Mouse (Mus musculus) liver, embryonic 14.5 days (tissue): ENCODE data around the gene Pole3. TPM values are rescaled to one million over a fixed set of nuclear protein-coding genes. Genes with fewer than 3 reads are reported as not detected.
A peak's percentile ranks its signal among the peaks of the same experiment; 100 is the strongest.

Source experiments
- ATAC-seq: fragments of 200-750 bp; cut with Nextera tagmentation; 2 replicates; pipeline ENCODE4 v1.8.0; 2017; ENCODE audit warnings: moderate number of reproducible peaks, mild to moderate bottlenecking, moderate library complexity; ENCODE audit not compliant: insufficient read depth
- DNase-seq, 3 experiments: peaks; one replicate each; pipeline ENCODE4 v3.0.0-alpha.2; 2012 to 2013; ENCODE audit warnings: low read depth in 3 of 3, low spot score in 3 of 3
- H3K27ac ChIP-seq: fragments of 300-500 bp; sonication (generic); 2 replicates; pipeline ENCODE4 v1.5.1; 2014; ENCODE audit warnings: moderate library complexity, mild to moderate bottlenecking, control low read depth, inconsistent platforms
- H3K27me3 ChIP-seq: fragments of 300-500 bp; sonication (generic); 2 replicates; pipeline ENCODE4 v1.6.1; 2014; ENCODE audit warnings: mild to moderate bottlenecking, low read length, moderate library complexity; ENCODE audit not compliant: control insufficient read depth, insufficient read depth
- H3K36me3 ChIP-seq: fragments of 300-500 bp; sonication (generic); replicated peaks from 2 replicates; pipeline ENCODE4 v1.6.1; 2014; ENCODE audit warnings: low read depth; ENCODE audit not compliant: control insufficient read depth, insufficient read depth
- H3K4me1 ChIP-seq, 2 experiments: fragments of 200-500 bp in 1 of 2; fragments of 300-500 bp in 1 of 2; sonication (generic) in 1 of 2; replicated peaks; 2 replicates each; pipeline ENCODE4 v1.6.1; 2012 to 2014; ENCODE audit warnings: antibody characterized with exemption in 1 of 2, inconsistent platforms in 1 of 2, low read length in 1 of 2; ENCODE audit not compliant: control insufficient read depth in 2 of 2, insufficient read depth in 2 of 2
- H3K4me2 ChIP-seq: fragments of 300-500 bp; sonication (generic); 2 replicates; pipeline ENCODE4 v1.6.1; 2014; ENCODE audit warnings: low read depth, mild to moderate bottlenecking, control low read depth, moderate library complexity
- H3K4me3 ChIP-seq, 2 experiments: fragments of 200-500 bp in 1 of 2; fragments of 300-500 bp in 1 of 2; sonication (generic) in 1 of 2; 2 replicates each; pipeline ENCODE4 v1.5.1; 2012 to 2014; ENCODE audit warnings: low read depth in 2 of 2, low read length in 2 of 2, mild to moderate bottlenecking in 2 of 2, control low read depth in 1 of 2, inconsistent platforms in 1 of 2, moderate library complexity in 1 of 2; ENCODE audit not compliant: insufficient read depth in 1 of 2
- H3K9ac ChIP-seq: fragments of 300-500 bp; sonication (generic); replicated peaks from 2 replicates; pipeline ENCODE4 v1.6.1; 2014; ENCODE audit warnings: mild to moderate bottlenecking, control low read depth, moderate library complexity
- H3K9me3 ChIP-seq: fragments of 300-500 bp; sonication (generic); 2 replicates; pipeline ENCODE4 v1.6.1; 2016; ENCODE audit warnings: low read length, mixed read lengths; ENCODE audit not compliant: control insufficient read depth
- CTCF ChIP-seq: IDR thresholded peaks from 2 replicates; pipeline ENCODE4 v1.5.1; 2016; ENCODE audit warnings: antibody characterized with exemption, low read depth, control low read depth
- EP300 ChIP-seq: IDR thresholded peaks from 2 replicates; pipeline ENCODE4 v1.6.1; 2016; ENCODE audit warnings: antibody characterized with exemption, low read depth
- WGBS: fragments of 180-500 bp; shearing (Covaris S2); extraction: QIAGEN DNeasy Blood & Tissue Kit; methylation state at CpG from one replicate; pipeline ENCODE4 v1.1.7; 2014; ENCODE audit not compliant: insufficient replicate concordance; 5-methylcytosine and 5-hydroxymethylcytosine counted together
- polyA plus RNA-seq, 2 experiments: library from polyadenylated mRNA; depleted of rRNA in 1 of 2; stranded (reverse) in 1 of 2; unstranded in 1 of 2; fragments of >200 nt; fragmentation: Nextera tagmentation in 1 of 2; extraction: Ambion mirVana in 1 of 2; gene quantifications; 2 replicates each; pipeline versions ENCODE4 v1.2.1 to v1.2.3; 2012 to 2014

The Pole3 gene
- polyA plus RNA-seq, 2 experiments: 37.4 to 54.7 TPM

DNA sequence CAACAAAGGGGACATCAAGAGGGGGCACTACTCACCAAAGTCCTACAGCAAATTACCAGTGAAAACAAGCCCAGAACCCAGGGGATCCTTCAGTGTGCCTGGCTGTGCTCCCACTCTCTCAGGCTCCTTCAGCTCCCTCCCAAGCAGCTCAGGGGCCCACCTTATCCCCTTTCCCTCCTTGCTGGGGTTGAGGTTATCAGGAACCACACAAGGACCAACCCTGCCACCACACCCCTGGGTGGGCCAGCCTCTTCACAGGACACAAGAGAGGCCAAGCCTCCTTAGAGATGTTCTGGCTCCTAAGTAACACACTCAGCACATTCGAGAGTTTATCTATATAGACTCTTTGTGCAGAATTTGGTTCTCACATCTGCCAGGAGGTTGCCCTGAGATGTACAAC is 8.3 kb downstream of the Pole3 start:
- Histone ChIP-seq H3K4me3 (peak overlapping the region; percentile 92 to 98), H3K4me2 (peak overlapping the region; percentile 87), H3K36me3 (peaks cover 42% of the 10 kb centered on the region), H3K9ac (peak overlapping the region; percentile 100), H3K4me1 (peaks cover 24 to 53% of the 10 kb centered on the region in 2 experiments), H3K27me3 (no peaks in the 10 kb centered on the region), H3K9me3 (no peaks in the 10 kb centered on the region), H3K27ac (peak overlapping the region; percentile 98)
- TF ChIP-seq CTCF: no peak
- TF ChIP-seq EP300: peak; percentile 96
- DNase-seq (peak; percentile 96 to 100 (median 98)), ATAC-seq (peak; percentile 90)
- WGBS: 7% methylated on average over 1 of the region's 1 CpGs

DNA sequence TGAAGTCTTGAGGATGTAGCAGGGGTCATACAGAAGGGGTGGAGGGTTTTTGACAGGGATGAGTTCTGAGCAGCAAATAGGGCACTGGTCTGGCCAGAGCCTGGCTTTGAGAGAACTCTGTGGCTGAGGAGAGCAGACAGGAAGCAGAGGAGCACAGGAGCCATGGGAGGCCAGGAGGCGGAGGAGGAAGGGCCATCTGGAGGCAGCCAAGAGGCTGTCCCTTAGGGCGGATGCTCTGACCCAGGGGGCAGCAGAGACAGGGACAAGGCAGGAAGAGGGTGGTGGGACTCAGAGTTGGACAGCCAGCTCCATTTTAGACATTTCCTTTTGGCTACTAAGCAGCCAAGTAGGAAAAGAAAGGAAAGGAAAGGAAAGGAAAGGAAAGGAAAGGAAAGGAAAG is 8.8 kb downstream of the Pole3 start:
- Histone ChIP-seq H3K4me1 (peaks cover 25 to 52% of the 10 kb centered on the region in 2 experiments), H3K9ac (peak overlapping the region; percentile 100), H3K27me3 (no peaks in the 10 kb centered on the region), H3K4me3 (peak overlapping the region; percentile 92 to 98), H3K36me3 (peaks cover 47% of the 10 kb centered on the region), H3K9me3 (no peaks in the 10 kb centered on the region), H3K4me2 (peak overlapping the region; percentile 87), H3K27ac (peak overlapping the region; percentile 98)
- DNase-seq (no peak), ATAC-seq (peak; percentile 38; the same call in 1 of the 2 replicates)
- TF ChIP-seq CTCF (peak; percentile 56), EP300 (no peak)
- 12% methylated on average over 2 of the region's 2 CpGs for WGBS

DNA sequence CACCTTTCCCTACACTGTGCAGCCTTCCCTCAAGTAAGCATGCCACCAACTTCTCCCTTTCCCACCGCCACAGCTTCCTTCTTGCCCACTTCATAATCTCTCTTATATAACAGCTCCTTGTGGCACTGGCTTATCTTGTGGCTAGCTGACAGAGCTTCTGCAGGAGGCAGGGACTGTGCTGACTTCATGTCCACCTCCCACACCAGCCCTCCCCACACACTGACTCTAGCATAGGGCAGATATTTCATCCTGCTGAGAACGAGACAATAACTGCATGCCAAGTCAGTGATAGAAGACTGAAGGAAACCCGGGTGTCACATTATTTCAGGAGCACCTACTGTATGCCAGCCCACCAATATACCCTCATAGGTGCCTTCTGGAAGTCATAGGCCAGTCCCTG is 9.4 kb downstream of the Pole3 start:
- peak overlapping the region; percentile 92 to 98 for H3K4me3 ChIP-seq
- H3K9ac ChIP-seq: peak overlapping the region; percentile 100
- peak overlapping the region; percentile 98 for H3K27ac ChIP-seq
- TF ChIP-seq CTCF (no peak), EP300 (0 out of 2 replicates have a peak, but pooled peaks have one; percentile 31)
- no peaks in the 10 kb centered on the region for H3K27me3 ChIP-seq
- H3K4me2 ChIP-seq: peak overlapping the region; percentile 87
- peaks cover 22 to 49% of the 10 kb centered on the region in 2 experiments for H3K4me1 ChIP-seq
- ATAC-seq (0 out of 2 replicates have a peak, but pooled peaks have one; percentile 7), DNase-seq (no peak)
- H3K36me3 ChIP-seq: peaks cover 53% of the 10 kb centered on the region
- H3K9me3 ChIP-seq: no peaks in the 10 kb centered on the region
- 7% methylated on average over 3 of the region's 3 CpGs for WGBS

DNA sequence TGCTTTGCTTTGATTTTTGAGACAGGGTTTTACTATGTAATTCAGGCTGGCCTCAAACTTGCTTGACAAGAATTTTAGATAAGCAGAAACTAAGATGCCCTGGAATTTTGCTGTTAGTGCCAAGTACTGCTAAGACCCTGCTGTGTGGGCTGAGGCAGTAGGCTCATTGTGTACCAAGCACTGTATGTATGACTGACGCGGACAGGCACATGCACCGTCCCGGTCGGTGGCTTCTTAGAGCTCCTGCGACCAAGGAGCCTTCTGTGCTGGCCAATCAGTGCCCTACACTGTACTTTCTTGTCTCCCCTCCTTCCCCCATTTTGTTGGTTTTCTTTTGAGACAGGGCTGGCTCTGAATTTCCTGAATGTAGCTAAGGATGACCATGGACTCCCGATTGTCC is 9.9 kb downstream of the Pole3 start:
- ATAC-seq: no peak
- peaks cover 20 to 49% of the 10 kb centered on the region in 2 experiments for H3K4me1 ChIP-seq

DNA sequence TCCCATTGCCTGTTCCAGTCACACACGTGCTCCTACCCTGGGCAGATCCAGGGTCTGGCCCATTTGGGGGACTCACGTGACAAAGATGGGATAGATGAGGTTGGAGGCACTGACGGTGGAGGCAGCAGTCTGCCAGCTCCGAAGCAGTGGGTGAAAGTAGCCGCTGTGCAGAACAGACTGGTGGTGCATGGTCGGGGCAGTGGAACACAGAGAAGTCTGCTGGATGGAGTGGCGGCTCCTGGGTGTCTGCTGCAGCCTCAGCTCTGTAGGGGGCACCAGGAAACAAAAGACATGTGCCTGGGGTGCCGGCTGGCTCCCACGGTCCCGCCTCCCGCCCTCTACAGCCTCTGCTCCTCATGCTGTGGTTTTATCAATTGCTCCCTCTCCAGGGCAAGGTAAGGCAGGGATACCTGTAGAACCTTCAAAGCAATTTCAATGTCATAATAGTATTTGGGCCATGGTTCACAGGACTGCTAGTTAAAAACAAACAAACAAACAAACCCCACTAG is 10.8 kb downstream of the Pole3 start:
- peaks cover 67% of the 10 kb centered on the region for H3K36me3 ChIP-seq
- peak overlapping the region; percentile 45 to 98 for H3K4me3 ChIP-seq
- no peaks in the 10 kb centered on the region for H3K27me3 ChIP-seq
- DNase-seq: no peak
- H3K9me3 ChIP-seq: no peaks in the 10 kb centered on the region
- peak overlapping the region; percentile 87 for H3K4me2 ChIP-seq
- WGBS: 50% methylated on average over 11 of the region's 11 CpGs
- no peak for TF ChIP-seq EP300
- TF ChIP-seq CTCF: peak; percentile 24; the same call in 1 of the 2 replicates
- H3K9ac ChIP-seq: peak overlapping the region; percentile 46
- H3K4me1 ChIP-seq: peaks cover 20 to 49% of the 10 kb centered on the region in 2 experiments
- peak overlapping the region; percentile 28 for H3K27ac ChIP-seq
- no peak for ATAC-seq

More for the DNA sequence above, 9.9 kb downstream of the Pole3 start:
- Histone ChIP-seq H3K36me3 (peaks cover 58% of the 10 kb centered on the region), H3K27me3 (no peaks in the 10 kb centered on the region), H3K9me3 (no peaks in the 10 kb centered on the region), H3K4me2 (peak overlapping the region; percentile 87), H3K4me3 (peak overlapping the region; percentile 92 to 98), H3K27ac (peak overlapping the region; percentile 98), H3K9ac (peak overlapping the region; percentile 100)
- TF ChIP-seq CTCF: no peak
- TF ChIP-seq EP300: no peak
- 60% methylated on average over 7 of the region's 7 CpGs for WGBS
- no peak for DNase-seq
